Mouse (Mus musculus): ENCODE measurements around the gene Dag1. TPM values are rescaled to one million over a fixed set of nuclear protein-coding genes. Genes with fewer than 3 reads are reported as not detected.

Gene Dag1
- polyA plus RNA-seq, 1 experiment from 2014 or later: 188 TPM

- H3K9me3 ChIP-seq (replicated peaks): no peaks in the 10 kb centered on the region
- H3K27me3 ChIP-seq (replicated peaks): peaks cover 16% of the 10 kb centered on the region
- no peak overlapping the region for H3K4me2 ChIP-seq
- H3K27ac ChIP-seq (ENCODE audit: poor library complexity, severe bottlenecking): no peak overlapping the region
- H3K4me3 ChIP-seq: no peak overlapping the region
- H3K4me1 ChIP-seq (replicated peaks): peaks cover 12% of the 10 kb centered on the region
- no peak for ATAC-seq (ENCODE audit: insufficient number of reproducible peaks, low FRiP score)
- no peaks in the 10 kb centered on the region for H3K36me3 ChIP-seq
- WGBS: 67% methylated on average over 11 of the region's 11 CpGs
- no peak overlapping the region for H3K9ac ChIP-seq
These were observed 80.8 kb downstream of the Dag1 start for GRCm38 (mm10) chr9:108182806-108183506.

GRCm38 (mm10) chr9:108178391-108178790 lies 85.4 kb downstream of the Dag1 start:
- WGBS: 58% methylated on average over 5 of the region's 5 CpGs
- ATAC-seq (ENCODE audit: insufficient number of reproducible peaks, low FRiP score): no peak
- H3K9me3 ChIP-seq (replicated peaks): no peaks in the 10 kb centered on the region

GRCm38 (mm10) chr9:108175116-108175838 lies 88.5 kb downstream of the Dag1 start:
- Histone ChIP-seq H3K9ac (no peak overlapping the region), H3K27ac (ENCODE audit: poor library complexity, severe bottlenecking) (no peak overlapping the region), H3K36me3 (no peaks in the 10 kb centered on the region), H3K4me3 (no peak overlapping the region), H3K27me3 (replicated peaks) (no peaks in the 10 kb centered on the region), H3K9me3 (replicated peaks) (no peaks in the 10 kb centered on the region), H3K4me2 (no peak overlapping the region), H3K4me1 (replicated peaks) (no peaks in the 10 kb centered on the region)
- WGBS: 73% methylated on average over 19 of the region's 19 CpGs
- ATAC-seq (ENCODE audit: insufficient number of reproducible peaks, low FRiP score): no peak

More at GRCm38 (mm10) chr9:108178391-108178790, 85.4 kb downstream of the Dag1 start:
- Histone ChIP-seq H3K4me3 (no peak overlapping the region), H3K4me2 (no peak overlapping the region), H3K9ac (0 out of 2 replicates have a peak overlapping the region, but pooled peaks have one; percentile 4), H3K27ac (ENCODE audit: poor library complexity, severe bottlenecking) (no peak overlapping the region), H3K36me3 (no peaks in the 10 kb centered on the region), H3K4me1 (replicated peaks) (peaks cover 3% of the 10 kb centered on the region; the same call in 1 of the 2 replicates), H3K27me3 (replicated peaks) (no peaks in the 10 kb centered on the region)

- Histone ChIP-seq H3K9ac (no peak overlapping the region), H3K4me2 (no peak overlapping the region), H3K4me1 (replicated peaks) (no peaks in the 10 kb centered on the region), H3K27me3 (replicated peaks) (no peaks in the 10 kb centered on the region), H3K9me3 (replicated peaks) (no peaks in the 10 kb centered on the region), H3K36me3 (no peaks in the 10 kb centered on the region), H3K27ac (ENCODE audit: poor library complexity, severe bottlenecking) (no peak overlapping the region), H3K4me3 (no peak overlapping the region)
- ATAC-seq (ENCODE audit: insufficient number of reproducible peaks, low FRiP score): no peak
- WGBS: 77% methylated on average over 5 of the region's 5 CpGs
These were observed 90.9 kb downstream of the Dag1 start for GRCm38 (mm10) chr9:108172777-108173350.

GRCm38 (mm10) chr9:108169751-108170150 lies 94.0 kb downstream of the Dag1 start:
- no peak for ATAC-seq (ENCODE audit: insufficient number of reproducible peaks, low FRiP score)
- Histone ChIP-seq H3K4me1 (replicated peaks) (no peaks in the 10 kb centered on the region), H3K9ac (no peak overlapping the region), H3K4me3 (no peak overlapping the region), H3K36me3 (no peaks in the 10 kb centered on the region), H3K9me3 (replicated peaks) (no peaks in the 10 kb centered on the region), H3K4me2 (no peak overlapping the region), H3K27me3 (replicated peaks) (no peaks in the 10 kb centered on the region), H3K27ac (ENCODE audit: poor library complexity, severe bottlenecking) (no peak overlapping the region)
- 79% methylated on average over 10 of the region's 10 CpGs for WGBS

GRCm38 (mm10) chr9:108165143-108165542 lies 98.6 kb downstream of the Dag1 start:
- WGBS: 38% methylated on average over 8 of the region's 8 CpGs
- Histone ChIP-seq H3K4me1 (replicated peaks) (no peaks in the 10 kb centered on the region), H3K27ac (ENCODE audit: poor library complexity, severe bottlenecking) (no peak overlapping the region), H3K9ac (no peak overlapping the region), H3K27me3 (replicated peaks) (0 out of 2 replicates have a peak, but pooled peaks cover 3% of the 10 kb centered on the region), H3K9me3 (replicated peaks) (no peaks in the 10 kb centered on the region), H3K4me3 (no peak overlapping the region), H3K36me3 (no peaks in the 10 kb centered on the region), H3K4me2 (no peak overlapping the region)
- no peak for ATAC-seq (ENCODE audit: insufficient number of reproducible peaks, low FRiP score)

GRCm38 (mm10) chr9:108163646-108164284 lies 100.0 kb downstream of the Dag1 start:
- H3K4me3 ChIP-seq: no peak overlapping the region
- 83% methylated on average over 16 of the region's 16 CpGs for WGBS
- H3K27me3 ChIP-seq (replicated peaks): peaks cover 13% of the 10 kb centered on the region; the same call in 1 of the 2 replicates
- H3K36me3 ChIP-seq: no peaks in the 10 kb centered on the region
- no peaks in the 10 kb centered on the region for H3K4me1 ChIP-seq (replicated peaks)
- H3K9me3 ChIP-seq (replicated peaks): no peaks in the 10 kb centered on the region
- no peak overlapping the region for H3K4me2 ChIP-seq
- no peak overlapping the region for H3K27ac ChIP-seq (ENCODE audit: poor library complexity, severe bottlenecking)
- ATAC-seq (ENCODE audit: insufficient number of reproducible peaks, low FRiP score): no peak
- H3K9ac ChIP-seq: no peak overlapping the region

- ATAC-seq (ENCODE audit: insufficient number of reproducible peaks, low FRiP score): no peak
- Histone ChIP-seq H3K27me3 (replicated peaks) (peaks cover 13% of the 10 kb centered on the region; the same call in 1 of the 2 replicates), H3K36me3 (no peaks in the 10 kb centered on the region), H3K9ac (no peak overlapping the region), H3K4me1 (replicated peaks) (no peaks in the 10 kb centered on the region), H3K9me3 (replicated peaks) (no peaks in the 10 kb centered on the region), H3K27ac (ENCODE audit: poor library complexity, severe bottlenecking) (no peak overlapping the region), H3K4me2 (no peak overlapping the region), H3K4me3 (no peak overlapping the region)
- WGBS: 37% methylated on average over 7 of the region's 7 CpGs
These were observed 105.9 kb downstream of the Dag1 start for GRCm38 (mm10) chr9:108157891-108158290.

GRCm38 (mm10) chr9:108157451-108157850 lies 106.3 kb downstream of the Dag1 start:
- no peaks in the 10 kb centered on the region for H3K36me3 ChIP-seq
- no peak overlapping the region for H3K4me2 ChIP-seq
- H3K9me3 ChIP-seq (replicated peaks): no peaks in the 10 kb centered on the region
- H3K27me3 ChIP-seq (replicated peaks): peaks cover 13% of the 10 kb centered on the region; the same call in 1 of the 2 replicates
- no peak overlapping the region for H3K27ac ChIP-seq (ENCODE audit: poor library complexity, severe bottlenecking)
- H3K9ac ChIP-seq: no peak overlapping the region
- no peaks in the 10 kb centered on the region for H3K4me1 ChIP-seq (replicated peaks)
- no peak overlapping the region for H3K4me3 ChIP-seq
- 77% methylated on average over 6 of the region's 6 CpGs for whole genome bisulfite sequencing
- no peak for ATAC-seq (ENCODE audit: insufficient number of reproducible peaks, low FRiP score)

- H3K36me3 ChIP-seq: no peaks in the 10 kb centered on the region
- 79% methylated on average over 5 of the region's 5 CpGs for WGBS
These were observed 107.0 kb downstream of the Dag1 start for GRCm38 (mm10) chr9:108156786-108157185.

GRCm38 (mm10) chr9:108154814-108155213 lies 108.9 kb downstream of the Dag1 start:
- 0 out of 2 replicates have a peak, but pooled peaks cover 7% of the 10 kb centered on the region for H3K9me3 ChIP-seq (replicated peaks)
- 86% methylated on average over 12 of the region's 12 CpGs for WGBS
- ATAC-seq (ENCODE audit: insufficient number of reproducible peaks, low FRiP score): no peak
- H3K4me3 ChIP-seq: no peak overlapping the region
- H3K27me3 ChIP-seq (replicated peaks): peaks cover 6% of the 10 kb centered on the region; the same call in 1 of the 2 replicates
- H3K36me3 ChIP-seq: no peaks in the 10 kb centered on the region
- H3K27ac ChIP-seq (ENCODE audit: poor library complexity, severe bottlenecking): no peak overlapping the region
- H3K4me2 ChIP-seq: no peak overlapping the region
- H3K4me1 ChIP-seq (replicated peaks): no peaks in the 10 kb centered on the region
- no peak overlapping the region for H3K9ac ChIP-seq

More at GRCm38 (mm10) chr9:108156786-108157185, 107.0 kb downstream of the Dag1 start:
- peaks cover 13% of the 10 kb centered on the region; the same call in 1 of the 2 replicates for H3K27me3 ChIP-seq (replicated peaks)
- H3K9ac ChIP-seq: no peak overlapping the region
- H3K4me2 ChIP-seq: no peak overlapping the region
- H3K4me3 ChIP-seq: no peak overlapping the region
- H3K27ac ChIP-seq (ENCODE audit: poor library complexity, severe bottlenecking): no peak overlapping the region
- no peaks in the 10 kb centered on the region for H3K4me1 ChIP-seq (replicated peaks)
- H3K9me3 ChIP-seq (replicated peaks): 0 out of 2 replicates have a peak, but pooled peaks cover 3% of the 10 kb centered on the region
- ATAC-seq (ENCODE audit: insufficient number of reproducible peaks, low FRiP score): no peak

Data from heart, embryonic 12.5 days (tissue).